Mouse (Mus musculus) small intestine, adult 2 months (tissue): ENCODE results near the gene Ahcyl2. TPM values are rescaled to one million over a fixed set of nuclear protein-coding genes. Genes with fewer than 3 reads are reported as not detected.

Experiments used
- H3K27ac ChIP-seq: fragments of 200-500 bp; 2 replicates; pipeline ENCODE4 v1.5.1; 2012; ENCODE audit warnings: low read depth, low read length, control low read depth, inconsistent platforms; ENCODE audit not compliant: insufficient read depth
- H3K27me3 ChIP-seq: fragments of 200-500 bp; 2 replicates; pipeline ENCODE4 v1.6.1; 2012; ENCODE audit warnings: mild to moderate bottlenecking, moderate library complexity, low read length, inconsistent platforms; ENCODE audit not compliant: control insufficient read depth, insufficient read depth
- H3K36me3 ChIP-seq: fragments of 200-500 bp; 2 replicates; pipeline ENCODE4 v1.6.1; 2012; ENCODE audit warnings: mild to moderate bottlenecking, low read length, control low read depth, inconsistent platforms; ENCODE audit not compliant: control insufficient read depth, insufficient read depth
- H3K4me1 ChIP-seq: fragments of 200-500 bp; 2 replicates; pipeline ENCODE4 v1.6.1; 2012; ENCODE audit warnings: low read length, inconsistent platforms, mixed read lengths; ENCODE audit not compliant: control insufficient read depth, insufficient read depth, insufficient read length
- H3K4me3 ChIP-seq: fragments of 200-500 bp; 2 replicates; pipeline ENCODE4 v1.5.1; 2012; ENCODE audit warnings: low read depth, mild to moderate bottlenecking, control low read depth, inconsistent platforms, low read length, moderate library complexity
- CTCF ChIP-seq: fragments of 200-500 bp; IDR thresholded peaks from 2 replicates; pipeline ENCODE4 v1.5.1; 2012; ENCODE audit warnings: low read depth, mild to moderate bottlenecking, control low read depth, inconsistent platforms, low read length, moderate library complexity, mixed read lengths; ENCODE audit not compliant: insufficient replicate concordance, insufficient read length; ENCODE audit errors: extremely low read depth
- POLR2A ChIP-seq: fragments of 200-500 bp; IDR thresholded peaks from 2 replicates; pipeline ENCODE4 v1.6.1; 2012; ENCODE audit warnings: low read depth, mild to moderate bottlenecking, control low read depth, inconsistent platforms, low read length, moderate library complexity
- WGBS: fragments of 180-500 bp; shearing (Covaris S2); methylation state at CpG from one replicate; pipeline ENCODE4 v1.1.7; 2018; 5-methylcytosine and 5-hydroxymethylcytosine counted together
- polyA plus RNA-seq: library from polyadenylated mRNA; depleted of rRNA; stranded (reverse); fragments of >200 nt; gene quantifications from 2 replicates; pipeline ENCODE4 v1.2.3, GENCODE M21; 2012

The Ahcyl2 gene
- polyA plus RNA-seq, 1 experiment: 110 TPM

DNA sequence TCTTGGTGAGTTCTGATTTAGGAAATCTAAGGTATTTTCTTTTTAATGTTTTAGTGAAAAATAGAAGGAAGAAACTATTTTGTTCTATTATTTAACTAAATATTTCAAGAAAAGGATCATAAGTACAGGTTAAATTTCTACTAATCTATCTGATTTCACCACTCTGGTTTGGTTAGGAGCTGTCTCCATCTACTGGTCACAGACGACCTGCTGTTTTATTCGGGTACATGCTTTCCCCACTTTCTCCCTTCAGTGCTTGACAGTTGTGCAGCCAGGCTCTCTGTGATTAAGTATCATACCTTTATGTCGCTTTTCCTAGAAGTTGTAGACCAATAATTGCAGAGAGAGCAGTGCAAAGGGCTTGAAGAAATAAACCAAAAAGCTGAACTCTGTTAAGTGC is 51.5 kb downstream of the Ahcyl2 start:
- 10% methylated on average over 3 of the region's 3 CpGs for WGBS

DNA sequence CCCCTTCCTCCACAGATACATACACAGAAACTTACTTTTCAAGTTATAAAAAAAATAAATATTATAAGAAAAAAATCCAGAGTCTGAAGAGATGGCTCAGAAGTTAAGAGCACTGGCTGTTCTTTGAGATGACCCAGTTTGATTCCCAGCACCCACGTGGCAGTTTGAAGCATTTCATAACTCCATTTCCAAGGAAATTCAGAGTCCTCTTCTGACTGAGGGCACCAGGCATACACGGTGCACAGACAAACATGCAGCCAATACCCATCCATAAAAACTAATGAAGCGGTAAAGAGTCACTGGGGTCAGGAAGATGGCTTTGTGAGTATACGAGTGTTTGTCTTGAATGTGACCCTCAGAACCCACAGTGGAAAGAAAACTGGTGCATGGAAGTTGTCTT is 52.5 kb downstream of the Ahcyl2 start:
- 83% methylated on average over 4 of the region's 4 CpGs for WGBS
- H3K27me3 ChIP-seq: no peaks in the 10 kb centered on the region
- no peak overlapping the region for H3K27ac ChIP-seq
- H3K4me1 ChIP-seq: peaks cover 2% of the 10 kb centered on the region; the same call in 1 of the 2 replicates
- TF ChIP-seq POLR2A (no peak), CTCF (no peak)
- peaks cover 10% of the 10 kb centered on the region for H3K36me3 ChIP-seq
- H3K4me3 ChIP-seq: no peak overlapping the region

More for the DNA sequence above, 51.5 kb downstream of the Ahcyl2 start:
- H3K4me3 ChIP-seq: no peak overlapping the region
- H3K4me1 ChIP-seq: no peaks in the 10 kb centered on the region
- H3K27ac ChIP-seq: no peak overlapping the region
- TF ChIP-seq CTCF (no peak), POLR2A (no peak)
- peaks cover 10% of the 10 kb centered on the region for H3K36me3 ChIP-seq
- H3K27me3 ChIP-seq: no peaks in the 10 kb centered on the region

DNA sequence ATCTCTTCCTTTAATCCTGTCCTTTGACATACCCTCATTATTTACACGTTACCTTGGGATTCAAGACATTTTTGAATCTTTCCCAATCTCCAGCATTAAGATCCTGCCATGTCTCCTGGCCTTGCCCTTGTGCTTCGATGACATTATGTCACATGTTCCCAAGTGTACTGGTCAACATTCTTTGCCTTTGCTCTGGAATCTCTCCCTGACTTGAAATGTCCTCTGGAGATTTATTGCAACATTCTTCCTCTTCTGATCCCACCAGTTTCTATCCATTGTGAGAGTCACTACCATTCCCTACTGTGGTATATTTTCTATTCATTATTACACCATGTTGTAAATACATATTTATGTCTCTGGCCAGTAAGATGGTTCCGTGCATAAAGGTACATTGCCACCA is 53.1 kb downstream of the Ahcyl2 start:
- Histone ChIP-seq H3K4me1 (peaks cover 5% of the 10 kb centered on the region; the same call in 1 of the 2 replicates), H3K4me3 (no peak overlapping the region), H3K27ac (no peak overlapping the region), H3K27me3 (no peaks in the 10 kb centered on the region), H3K36me3 (peaks cover 10% of the 10 kb centered on the region)
- no peak for TF ChIP-seq CTCF
- no peak for TF ChIP-seq POLR2A
- 81% methylated on average over 3 of the region's 3 CpGs for WGBS

DNA sequence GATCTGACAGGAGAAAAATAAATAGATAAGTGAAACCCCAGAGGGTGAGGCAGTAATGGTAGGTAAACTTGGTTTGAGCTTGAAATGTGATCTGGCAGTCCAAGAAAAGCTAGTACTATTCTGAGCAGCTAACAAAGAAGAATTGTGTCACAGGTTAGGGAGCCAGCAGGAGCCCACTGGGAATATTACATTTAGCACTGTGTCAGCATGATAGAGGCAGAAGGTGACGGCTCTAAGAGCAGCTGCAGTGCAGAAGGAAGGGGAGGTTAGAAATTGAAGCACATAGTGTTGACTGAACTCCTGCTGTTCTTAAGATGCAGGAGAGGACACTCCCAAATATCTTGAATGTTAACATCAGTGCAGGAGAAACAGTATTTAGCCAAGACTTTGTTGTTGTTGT is 54.0 kb downstream of the Ahcyl2 start:
- Histone ChIP-seq H3K27me3 (no peaks in the 10 kb centered on the region), H3K4me1 (peaks cover 7% of the 10 kb centered on the region; the same call in 1 of the 2 replicates), H3K27ac (no peak overlapping the region), H3K36me3 (peaks cover 10% of the 10 kb centered on the region), H3K4me3 (no peak overlapping the region)
- WGBS: 59% methylated on average over 1 of the region's 1 CpGs
- no peak for TF ChIP-seq CTCF
- no peak for TF ChIP-seq POLR2A

DNA sequence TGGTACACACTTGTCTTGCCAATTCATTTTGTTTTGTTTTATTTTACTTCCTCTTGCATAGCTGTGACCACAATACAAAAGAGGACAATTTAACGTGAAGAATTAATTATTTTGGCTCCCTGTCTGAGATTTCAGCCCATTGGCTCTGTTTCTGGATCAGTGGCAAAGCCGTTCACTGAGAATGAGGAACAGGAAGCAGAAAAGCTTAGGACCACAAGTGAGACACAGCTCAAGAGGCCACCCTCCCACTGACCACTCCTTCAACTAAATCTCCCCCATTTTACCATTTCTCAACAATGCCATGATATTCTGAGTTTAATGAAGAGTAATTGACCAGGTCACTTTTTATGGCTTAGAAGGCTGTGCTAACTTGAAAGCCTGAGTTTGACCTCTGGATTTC is 57.5 kb downstream of the Ahcyl2 start:
- Histone ChIP-seq H3K4me1 (peaks cover 12% of the 10 kb centered on the region; the same call in 1 of the 2 replicates), H3K27me3 (no peaks in the 10 kb centered on the region), H3K4me3 (no peak overlapping the region), H3K36me3 (peaks cover 9% of the 10 kb centered on the region), H3K27ac (no peak overlapping the region)
- 6% methylated on average over 2 of the region's 2 CpGs for WGBS
- TF ChIP-seq POLR2A (no peak), CTCF (no peak)

DNA sequence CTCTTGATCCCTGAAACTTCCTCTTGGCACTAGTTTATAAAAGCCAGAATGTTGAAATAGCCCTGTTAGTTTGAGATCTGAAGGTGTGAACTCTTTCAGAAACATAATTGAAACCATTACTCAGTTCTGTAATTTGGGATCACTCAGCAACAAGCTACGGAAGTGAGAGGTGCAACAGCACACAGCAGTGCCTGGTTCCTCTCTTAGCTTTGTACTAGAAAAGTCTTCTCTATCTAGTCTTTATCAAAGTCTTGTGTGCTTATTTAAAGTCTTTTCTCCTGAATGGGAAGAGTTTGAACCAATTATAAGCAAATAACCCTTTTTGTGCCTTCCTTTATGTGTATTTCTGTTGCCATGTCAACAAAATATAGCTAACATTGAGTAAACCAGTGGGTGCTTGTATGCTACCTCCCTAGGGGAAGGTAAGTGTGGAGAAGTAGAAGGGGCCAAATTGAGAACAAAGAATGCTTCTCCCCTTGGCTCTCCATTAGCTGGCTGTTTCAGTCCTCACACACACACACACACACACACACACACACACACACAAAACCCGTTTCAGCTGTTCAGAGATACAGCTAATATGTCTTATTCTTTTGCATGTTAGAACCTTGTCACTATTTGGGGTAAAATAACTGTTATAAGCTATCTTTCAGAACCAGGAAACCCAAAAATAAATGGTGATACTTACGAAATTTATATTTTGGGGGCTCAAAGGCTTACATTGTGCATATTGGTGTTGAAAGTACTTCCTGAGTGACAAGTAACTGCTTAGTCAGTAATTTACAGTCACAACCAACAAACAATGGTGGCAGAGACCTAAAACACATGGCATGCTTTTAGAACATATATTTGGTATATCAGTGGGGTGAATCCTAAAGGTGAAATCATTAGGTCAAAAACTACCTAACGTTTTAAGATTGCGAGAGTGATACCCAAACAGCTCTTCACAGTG is 59.8 kb downstream of the Ahcyl2 start:
- TF ChIP-seq POLR2A: no peak
- no peak for TF ChIP-seq CTCF
- Histone ChIP-seq H3K27ac (peak overlapping the region; percentile 37; the same call in 1 of the 2 replicates), H3K27me3 (no peaks in the 10 kb centered on the region), H3K4me1 (peaks cover 12% of the 10 kb centered on the region; the same call in 1 of the 2 replicates), H3K4me3 (no peak overlapping the region), H3K36me3 (peaks cover 4% of the 10 kb centered on the region)
- WGBS: 55% methylated on average over 5 of the region's 5 CpGs

DNA sequence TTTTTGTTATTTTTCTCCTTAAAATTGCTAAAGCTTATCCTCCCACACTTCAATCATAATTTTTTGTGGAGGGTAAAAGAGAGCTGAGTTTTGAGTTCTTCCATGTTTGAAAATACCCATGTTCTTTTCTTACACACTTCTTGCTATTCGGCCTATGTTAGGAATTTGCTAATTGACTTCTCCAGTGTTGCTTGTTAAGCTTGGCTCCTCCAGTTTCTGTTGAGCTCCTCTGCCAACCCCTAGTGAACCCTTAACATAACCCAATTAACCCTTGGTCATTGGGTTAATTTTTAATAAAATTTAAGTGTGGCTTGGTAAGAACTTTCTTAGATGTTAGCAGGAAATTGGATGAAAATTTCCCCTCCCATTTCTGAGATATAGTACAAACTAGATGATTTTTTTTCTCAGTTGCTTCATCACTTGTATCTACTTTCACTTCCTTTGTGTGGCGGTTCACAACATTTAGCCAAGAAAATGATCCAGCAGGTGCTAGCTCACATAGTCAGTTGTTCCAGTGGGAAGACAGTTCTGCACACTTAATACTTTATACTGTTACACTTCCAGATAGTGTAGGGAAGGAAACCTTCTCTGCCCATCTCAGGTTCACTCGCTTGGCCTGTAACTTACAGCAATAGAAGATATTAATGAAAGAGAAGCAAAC is 60.9 kb downstream of the Ahcyl2 start:
- 27% methylated on average over 3 of the region's 3 CpGs for WGBS
- H3K27ac ChIP-seq: no peak overlapping the region
- H3K4me3 ChIP-seq: no peak overlapping the region
- no peak for TF ChIP-seq POLR2A
- no peak for TF ChIP-seq CTCF
- peaks cover 16% of the 10 kb centered on the region; the same call in 1 of the 2 replicates for H3K4me1 ChIP-seq
- H3K27me3 ChIP-seq: no peaks in the 10 kb centered on the region
- H3K36me3 ChIP-seq: peaks cover 2% of the 10 kb centered on the region; the same call in 1 of the 2 replicates
